Mouse (Mus musculus): Measurements from ENCODE around the gene 4931406C07Rik.

- TF ChIP-seq CTCF (IDR thresholded peaks at IDR 0.05; ENCODE audit: low read depth, low read length) (no peak), POLR2A (IDR thresholded peaks at IDR 0.05; ENCODE audit: borderline replicate concordance, low read depth, low read length) (no peak)
Measured at GRCm38 (mm10) chr9:15301399-15301798, 4.8 kb downstream of the 4931406C07Rik start.
